Mouse (Mus musculus) heart, postnatal 0 days (tissue): ENCODE measurements around the gene Ntn1.

Experiments
- CTCF ChIP-seq: IDR thresholded peaks from 2 replicates; pipeline ENCODE4 v1.5.1; 2016; ENCODE audit warnings: antibody characterized with exemption, control low read depth, low read depth
- EP300 ChIP-seq: IDR thresholded peaks from 2 replicates; pipeline ENCODE4 v1.6.1; 2016; ENCODE audit warnings: antibody characterized with exemption, low read depth

DNA sequence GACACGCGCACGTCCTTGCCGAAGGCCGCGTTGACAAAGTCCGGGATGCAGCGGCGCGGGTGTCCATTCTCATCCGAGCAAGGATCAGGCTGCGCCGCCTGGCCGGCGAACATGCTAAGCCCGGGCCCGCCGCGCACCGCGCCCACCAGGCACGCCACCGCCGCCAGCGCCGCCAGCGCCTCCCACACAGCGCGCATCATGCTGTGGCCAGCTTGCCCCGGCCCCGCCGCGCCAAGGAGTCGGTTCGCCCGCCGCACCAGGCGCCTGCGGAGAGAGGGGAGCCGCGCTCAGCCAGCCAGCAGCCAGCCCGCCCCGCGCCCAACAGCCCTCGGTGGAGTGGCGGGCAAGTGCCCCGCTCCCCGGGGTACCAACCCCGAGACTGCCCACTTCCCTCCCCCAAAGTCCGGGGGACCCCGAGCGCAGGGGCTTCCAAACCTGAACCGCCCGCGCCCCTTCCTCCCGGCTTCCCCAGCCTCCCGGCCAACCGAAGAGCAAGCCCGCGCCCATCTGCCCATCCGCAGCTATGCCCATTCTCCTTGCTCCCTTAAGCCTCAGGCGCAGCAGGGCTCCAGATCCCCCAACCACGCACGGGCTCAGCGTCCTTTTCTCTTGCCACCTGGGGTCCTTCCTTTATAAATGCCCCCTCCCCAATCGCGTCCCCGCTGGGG, 14.6 kb downstream of the Ntn1 start:
- no peak for TF ChIP-seq CTCF
- no peak for TF ChIP-seq EP300
